Mouse (Mus musculus) induced T-regulatory cell, adult 2 months (primary cell): ENCODE data around the gene Hcn1.
"Not testable (repeated sequence)": the region's sequence is repeated elsewhere in the genome, so short reads cannot be mapped to it uniquely, and the experiment has no call there.

Source experiments
- DNase-seq: peaks from one replicate; pipeline ENCODE4 v3.0.0-alpha.2; 2012; ENCODE audit warnings: low read depth

Gene Hcn1

DNA sequence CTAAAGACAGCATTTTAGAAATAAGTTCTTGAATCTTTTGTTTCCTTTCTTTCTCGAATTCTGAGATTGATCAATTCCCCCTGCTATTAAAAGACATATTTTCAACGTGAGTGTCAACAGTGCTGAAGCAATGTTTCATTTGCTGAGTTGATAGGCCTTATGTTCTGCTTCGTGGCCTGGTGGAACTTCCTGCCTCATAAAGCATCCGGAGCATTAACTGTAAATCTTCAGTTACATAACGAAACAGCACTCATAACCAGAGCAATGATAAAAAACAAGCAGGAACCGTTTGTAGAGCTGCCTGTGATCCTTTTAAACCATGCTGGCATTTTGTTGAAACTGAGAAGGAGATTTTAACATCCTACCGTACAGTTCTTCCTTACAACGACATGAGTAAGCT lies 275.7 kb downstream of the Hcn1 start:
- DNase-seq = no peak

DNA sequence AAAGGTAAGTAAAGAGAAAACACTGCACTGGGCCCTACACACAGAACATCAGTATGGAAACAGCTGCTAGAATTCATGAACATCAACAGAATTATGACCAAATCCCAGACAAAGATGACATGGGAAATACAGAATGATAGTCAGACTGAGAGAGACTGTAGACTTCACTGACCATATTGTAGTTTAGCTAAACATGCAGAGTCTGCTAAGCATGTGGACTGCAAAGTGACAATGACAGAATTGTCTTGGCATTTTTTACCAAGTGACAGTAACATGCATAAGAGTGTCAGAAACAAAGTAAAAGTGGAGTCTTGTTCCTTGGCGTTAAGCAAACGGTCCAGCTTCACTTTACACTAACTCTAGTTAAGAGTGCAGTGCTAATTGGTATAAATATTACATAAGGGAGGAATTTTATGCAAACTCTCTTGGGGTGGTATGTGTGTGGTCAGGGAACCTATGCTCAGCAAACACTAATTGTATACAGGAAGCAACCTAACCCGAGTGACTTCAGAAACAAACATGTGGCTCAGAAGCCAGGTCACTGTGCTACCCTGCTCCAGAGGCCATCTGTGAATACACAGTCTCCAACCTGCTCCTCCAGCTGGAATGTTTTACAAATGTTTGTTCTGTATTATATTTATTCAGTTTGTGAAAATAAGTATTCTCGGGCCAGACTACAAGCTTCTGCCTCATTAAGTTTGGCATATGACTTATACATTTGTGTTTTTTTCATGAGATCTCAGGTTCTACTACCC lies 278.5 kb downstream of the Hcn1 start:
- no peak for DNase-seq

- DNase-seq = no peak
These were observed 290.0 kb downstream of the Hcn1 start for GRCm38 (mm10) chr13:117892076-117892475.

DNA sequence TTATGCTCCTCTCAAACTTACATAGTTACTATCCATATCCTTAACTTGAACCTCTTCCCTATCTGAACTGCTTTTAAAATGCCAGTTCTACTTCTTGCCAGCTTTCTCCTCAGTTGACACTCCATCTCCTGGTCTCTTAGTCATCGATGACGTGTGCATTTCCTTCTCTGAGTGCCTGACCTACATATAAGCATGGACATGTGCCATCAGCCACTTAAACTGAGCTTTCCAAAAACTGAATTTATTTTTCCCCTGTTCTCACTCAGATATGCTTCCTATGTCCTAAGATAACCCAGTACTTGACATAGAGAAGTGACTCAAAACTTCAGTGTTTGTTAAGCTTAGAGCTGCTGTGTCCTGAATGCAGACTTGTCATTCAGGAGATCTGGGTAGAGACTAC lies 295.9 kb downstream of the Hcn1 start:
- no peak for DNase-seq

DNA sequence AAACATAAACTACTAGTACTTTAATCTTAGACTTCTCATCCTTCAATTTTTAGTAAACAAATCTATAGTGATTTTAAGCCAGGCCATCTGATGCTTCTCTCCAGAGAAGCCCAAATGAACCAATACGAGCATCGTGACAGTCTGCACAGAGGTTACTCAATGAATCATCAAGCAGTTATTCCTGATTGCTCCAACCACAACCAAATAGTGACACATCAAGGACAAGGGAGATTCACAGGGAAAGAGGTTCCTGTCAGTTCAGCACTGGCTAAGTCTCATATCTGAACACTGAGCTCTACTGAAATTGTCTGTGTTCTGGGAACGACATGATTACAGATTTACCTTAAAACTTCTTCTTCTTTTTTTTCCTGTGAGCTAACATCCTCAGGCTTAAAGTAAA lies 305.7 kb downstream of the Hcn1 start:
- no peak for DNase-seq

GRCm38 (mm10) chr13:117929734-117930133 lies 327.6 kb downstream of the Hcn1 start:
- DNase-seq = no peak

DNA sequence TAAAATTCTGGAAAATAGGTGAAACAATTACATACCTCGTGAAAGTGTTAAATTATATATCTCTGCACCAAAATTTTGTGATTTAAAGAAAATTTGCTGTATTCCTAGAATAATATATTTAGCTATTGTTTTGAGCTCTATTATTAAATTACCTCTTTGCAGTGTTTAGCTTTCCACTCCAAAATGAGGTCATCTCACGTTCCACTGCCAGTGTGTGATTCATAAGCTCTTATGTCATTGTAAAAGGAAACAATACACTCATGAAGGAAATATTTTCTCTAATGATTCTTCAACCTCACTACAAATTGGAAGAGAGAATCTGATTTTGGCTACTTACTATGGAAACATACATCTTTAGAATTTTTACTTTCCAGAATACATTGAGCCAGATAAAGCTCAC lies 329.6 kb downstream of the Hcn1 start:
- DNase-seq = no peak

GRCm38 (mm10) chr13:117938761-117939160 lies 336.6 kb downstream of the Hcn1 start:
- no peak for DNase-seq

GRCm38 (mm10) chr13:117940536-117941280 lies 338.6 kb downstream of the Hcn1 start:
- DNase-seq = no peak

DNA sequence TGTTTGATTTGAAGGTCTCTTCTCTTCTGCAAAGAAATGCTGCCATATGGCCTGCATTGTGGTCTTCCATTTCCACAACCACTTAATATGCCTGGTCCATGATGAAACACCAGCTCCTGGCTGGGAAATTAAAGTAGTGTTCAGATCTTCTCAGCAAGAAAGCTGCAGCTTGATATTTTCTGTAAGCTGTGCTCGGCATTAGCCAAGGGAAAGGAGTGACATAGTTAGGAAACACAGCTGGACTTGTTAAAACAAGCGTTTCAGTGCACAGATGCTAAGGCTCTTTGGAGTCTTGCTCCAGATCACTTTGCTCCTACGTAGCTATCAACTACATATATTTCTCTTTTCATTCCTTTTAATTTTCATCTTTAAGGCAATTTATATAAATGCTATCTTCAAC lies 344.7 kb downstream of the Hcn1 start:
- DNase-seq = no peak

- no peak for DNase-seq
These were observed 345.7 kb downstream of the Hcn1 start for GRCm38 (mm10) chr13:117947704-117948376.

DNA sequence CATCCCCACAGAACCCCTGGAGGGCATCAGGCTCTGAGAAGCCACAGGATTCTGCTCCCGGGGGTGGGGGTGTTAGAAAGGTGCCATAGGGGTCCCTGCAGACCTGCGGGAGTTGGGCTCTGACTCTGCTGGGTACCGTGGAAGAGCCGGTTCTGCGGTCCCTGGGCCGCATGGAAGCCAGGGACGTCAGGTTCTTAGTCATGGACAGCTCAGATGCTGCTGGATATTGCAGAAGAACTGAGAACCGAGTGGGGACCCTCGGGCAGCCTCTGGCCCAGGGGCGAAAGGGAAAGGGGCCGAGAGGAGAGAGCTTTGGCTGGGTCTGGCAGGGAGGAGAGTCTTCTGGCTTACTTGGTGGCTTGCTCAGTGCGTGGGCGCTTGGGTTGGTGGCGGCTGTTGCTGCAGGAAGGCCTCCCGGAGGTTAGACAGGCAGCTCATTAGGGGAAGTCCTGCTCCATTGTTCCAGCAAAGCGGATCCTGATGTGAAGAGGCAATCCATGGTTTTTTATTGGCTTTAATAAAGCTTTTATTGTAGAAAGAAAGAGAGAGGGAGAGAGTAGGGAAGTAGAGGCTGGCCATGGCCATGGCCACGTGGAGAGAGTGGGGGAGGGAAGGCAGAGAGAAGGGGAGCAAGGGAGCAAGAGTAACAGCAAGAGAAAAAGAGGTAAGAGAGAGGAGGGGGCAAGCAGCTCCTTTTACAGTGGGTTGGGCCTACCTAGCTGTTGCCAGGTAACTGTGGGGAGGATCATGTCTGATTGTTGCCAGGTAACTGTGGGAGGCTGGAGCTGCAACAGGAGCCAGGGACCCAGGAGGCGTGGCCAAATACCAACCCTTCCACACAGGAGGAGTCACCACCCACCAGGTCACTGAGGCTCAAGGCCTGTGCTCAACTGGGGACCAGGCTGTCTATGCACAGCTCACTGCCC lies 356.6 kb downstream of the Hcn1 start:
- no peak for DNase-seq

DNA sequence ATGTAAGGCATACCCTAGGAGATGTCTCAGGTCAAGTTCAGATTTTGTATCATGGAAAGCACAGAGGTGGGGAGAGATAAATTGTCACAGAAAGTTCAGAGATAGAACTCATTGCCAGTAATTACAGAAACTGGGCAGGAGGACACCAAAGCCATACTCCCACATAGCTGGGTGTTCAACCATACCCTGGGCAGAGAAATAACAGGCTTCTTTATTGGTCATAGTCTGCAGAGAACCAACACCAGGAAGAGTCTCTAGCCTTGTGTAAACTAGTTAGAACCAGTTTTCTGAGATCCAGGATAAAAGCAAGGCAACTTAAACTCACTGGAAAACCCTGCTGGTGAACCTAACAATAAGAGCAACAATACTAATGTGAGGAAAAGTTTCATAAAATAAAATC lies 362.5 kb downstream of the Hcn1 start:
- no peak for DNase-seq

GRCm38 (mm10) chr13:117975382-117975781 lies 373.3 kb downstream of the Hcn1 start:
- DNase-seq = no peak

DNA sequence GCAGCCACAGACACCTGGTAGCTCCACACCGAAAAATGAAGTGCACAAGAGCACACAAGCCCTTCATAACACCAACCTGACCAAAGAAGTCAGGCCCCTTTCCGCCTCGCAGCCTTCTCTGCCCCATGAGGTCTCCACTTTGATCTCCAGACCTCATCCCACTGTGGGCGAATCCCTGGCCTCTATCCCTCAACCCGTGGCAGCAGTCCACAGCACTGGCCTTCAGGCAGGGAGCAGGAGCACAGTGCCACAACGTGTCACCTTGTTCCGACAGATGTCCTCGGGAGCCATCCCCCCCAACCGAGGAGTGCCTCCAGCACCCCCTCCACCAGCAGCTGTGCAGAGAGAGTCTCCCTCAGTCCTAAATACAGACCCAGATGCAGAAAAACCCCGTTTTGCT lies 373.7 kb downstream of the Hcn1 start:
- no peak for DNase-seq

DNA sequence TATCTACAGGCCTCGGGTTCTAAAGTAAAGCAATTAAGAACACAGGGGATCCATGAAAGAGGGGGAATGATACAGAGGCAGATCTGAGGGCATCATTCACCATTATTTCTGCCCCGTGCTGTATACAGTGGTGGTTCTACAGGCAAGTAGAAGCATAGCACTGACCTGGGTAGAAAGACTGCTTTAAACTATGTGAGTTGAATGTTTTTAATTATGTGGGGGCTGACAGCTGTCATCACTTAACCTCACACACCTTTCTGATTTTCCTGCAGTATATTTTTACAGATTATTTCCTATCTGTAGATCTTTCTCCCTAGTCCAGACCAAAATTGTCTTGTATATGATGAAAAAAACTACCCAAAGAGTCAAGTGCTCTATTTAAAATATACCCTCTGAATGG lies 382.2 kb downstream of the Hcn1 start:
- no peak for DNase-seq

- no peak for DNase-seq
These were observed 397.8 kb downstream of the Hcn1 start for GRCm38 (mm10) chr13:117999767-118000488.

DNA sequence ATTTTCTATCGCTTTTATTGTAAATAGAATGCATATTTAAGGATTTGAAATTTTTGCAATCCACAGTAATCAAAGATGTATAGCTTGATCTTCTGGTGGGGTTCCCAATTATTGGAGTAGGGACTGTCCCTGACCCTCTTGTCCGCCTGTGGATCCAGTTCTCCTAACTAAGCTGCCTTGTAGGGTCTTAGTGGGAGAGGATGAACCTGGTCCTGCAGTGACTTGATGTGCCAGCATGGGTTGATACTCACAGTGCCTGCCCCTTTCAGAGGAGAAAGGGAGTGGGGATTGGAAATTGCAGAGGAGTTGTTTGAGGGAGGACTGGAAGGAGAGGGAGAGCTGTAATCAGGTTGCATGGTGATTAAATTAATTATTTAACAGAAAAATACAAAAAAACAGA lies 398.4 kb downstream of the Hcn1 start:
- DNase-seq = no peak

GRCm38 (mm10) chr13:118021176-118021575 lies 419.1 kb downstream of the Hcn1 start:
- no peak for DNase-seq

GRCm38 (mm10) chr13:118022891-118023290 lies 420.8 kb downstream of the Hcn1 start:
- DNase-seq = not testable (repeated sequence)

DNA sequence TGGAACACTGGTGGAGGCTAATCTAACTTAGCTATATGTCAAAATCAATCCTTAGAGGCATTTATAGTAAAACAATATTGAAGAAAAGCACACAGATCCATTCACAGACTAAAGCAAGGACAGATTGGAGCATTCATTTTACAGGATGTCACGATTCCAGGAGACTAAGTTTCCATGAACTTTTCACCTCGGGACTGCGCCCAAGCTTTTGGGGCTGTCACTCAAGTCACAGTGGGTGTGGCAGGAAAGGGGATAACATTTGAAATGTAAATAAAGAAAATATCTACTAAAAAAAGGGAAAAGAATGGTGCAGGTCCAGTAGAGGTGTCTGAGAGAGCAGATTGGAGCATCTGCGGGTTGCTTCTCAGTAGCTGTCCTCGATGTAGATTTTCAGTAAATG lies 421.3 kb downstream of the Hcn1 start:
- DNase-seq = no peak
